Mouse (Mus musculus): Measurements from ENCODE around the gene Npas2. TPM values are rescaled to one million over a fixed set of nuclear protein-coding genes. Genes with fewer than 3 reads are reported as not detected.

The Npas2 gene
- polyA plus RNA-seq, 1 experiment: 9.6 TPM

GRCm38 (mm10) chr1:39407108-39407507 is 213.6 kb downstream of the Npas2 start:
- TF ChIP-seq CTCF (IDR thresholded peaks at IDR 0.05; ENCODE audit: insufficient read depth, low read length) (0 out of 2 replicates have a peak, but pooled peaks have one; percentile 22), POLR2A (IDR thresholded peaks at IDR 0.05; ENCODE audit: borderline replicate concordance, extremely low read depth, low read depth, low read length) (no peak)
- peaks cover 17% of the 10 kb centered on the region for H3K4me1 ChIP-seq (ENCODE audit: control insufficient read depth, insufficient read depth, low read length)
- DNase-seq: no peak
- H3K4me3 ChIP-seq (replicated peaks; ENCODE audit: extremely low read depth, low read depth, low read length): no peak overlapping the region
- WGBS: 50% methylated on average over 4 of the region's 4 CpGs

- H3K4me1 ChIP-seq (ENCODE audit: control insufficient read depth, insufficient read depth, low read length): peaks cover 17% of the 10 kb centered on the region
- no peak for TF ChIP-seq CTCF (IDR thresholded peaks at IDR 0.05; ENCODE audit: insufficient read depth, low read length)
- no peak for TF ChIP-seq POLR2A (IDR thresholded peaks at IDR 0.05; ENCODE audit: borderline replicate concordance, extremely low read depth, low read depth, low read length)
- H3K4me3 ChIP-seq (replicated peaks; ENCODE audit: extremely low read depth, low read depth, low read length): no peak overlapping the region
- no peak for DNase-seq
- 77% methylated on average over 6 of the region's 6 CpGs for WGBS
These were observed 214.6 kb downstream of the Npas2 start for GRCm38 (mm10) chr1:39408123-39408522.

- peaks cover 17% of the 10 kb centered on the region for H3K4me1 ChIP-seq (ENCODE audit: control insufficient read depth, insufficient read depth, low read length)
- no peak for DNase-seq
- TF ChIP-seq CTCF (IDR thresholded peaks at IDR 0.05; ENCODE audit: insufficient read depth, low read length): no peak
- no peak for TF ChIP-seq POLR2A (IDR thresholded peaks at IDR 0.05; ENCODE audit: borderline replicate concordance, extremely low read depth, low read depth, low read length)
- no peak overlapping the region for H3K4me3 ChIP-seq (replicated peaks; ENCODE audit: extremely low read depth, low read depth, low read length)
- 28% methylated on average over 7 of the region's 7 CpGs for WGBS
These were observed 215.1 kb downstream of the Npas2 start for GRCm38 (mm10) chr1:39408668-39409067.

GRCm38 (mm10) chr1:39410085-39410821 is 216.7 kb downstream of the Npas2 start:
- peaks cover 17% of the 10 kb centered on the region for H3K4me1 ChIP-seq (ENCODE audit: control insufficient read depth, insufficient read depth, low read length)
- no peak overlapping the region for H3K4me3 ChIP-seq (replicated peaks; ENCODE audit: extremely low read depth, low read depth, low read length)
- WGBS: 55% methylated on average over 19 of the region's 19 CpGs
- DNase-seq: no peak
- no peak for TF ChIP-seq CTCF (IDR thresholded peaks at IDR 0.05; ENCODE audit: insufficient read depth, low read length)

Other genes with a start within 250 kb of the Npas2 start
- 25.7 and 44.5 TPM in 2 replicates for gene Pdcl3, start 208.1 kb upstream of the Npas2 start, polyA plus RNA-seq (2012; rRNA removed)
- gene Rpl31, start 174.1 kb downstream of the Npas2 start, polyA plus RNA-seq (2012; rRNA removed): 157 and 201 TPM in 2 replicates

Measured in lung, adult 2 months (tissue).